Mouse (Mus musculus) spleen, postnatal 4 days (tissue): ENCODE measurements at regions not wholly inside any gene's neighbourhood (a gene's known extent, or its start where the extent isn't known, plus 50 kb on each side); places are given as distances from the start of the nearest gene placed in this dataset.

Experiments used
- DNase-seq, 2 experiments: peaks; one replicate each; pipeline ENCODE4 v3.0.0; 2022; ENCODE audit warnings: low spot score in 2 of 2

- DNase-seq, result no peak
Measured at GRCm38 (mm10) chr8:107642241-107642640, 54.0 kb upstream of the Psmd7 start.

- DNase-seq, result no peak
Measured at GRCm38 (mm10) chr8:107647936-107648335, 59.7 kb upstream of the Psmd7 start.

GRCm38 (mm10) chr8:107650306-107650705 lies 62.0 kb upstream of the Psmd7 start:
- no peak for DNase-seq

GRCm38 (mm10) chr8:107651424-107651823 lies 63.2 kb upstream of the Psmd7 start:
- DNase-seq, result no peak

- DNase-seq, result no peak
Measured at GRCm38 (mm10) chr8:107652226-107652625, 64.0 kb upstream of the Psmd7 start.

DNA sequence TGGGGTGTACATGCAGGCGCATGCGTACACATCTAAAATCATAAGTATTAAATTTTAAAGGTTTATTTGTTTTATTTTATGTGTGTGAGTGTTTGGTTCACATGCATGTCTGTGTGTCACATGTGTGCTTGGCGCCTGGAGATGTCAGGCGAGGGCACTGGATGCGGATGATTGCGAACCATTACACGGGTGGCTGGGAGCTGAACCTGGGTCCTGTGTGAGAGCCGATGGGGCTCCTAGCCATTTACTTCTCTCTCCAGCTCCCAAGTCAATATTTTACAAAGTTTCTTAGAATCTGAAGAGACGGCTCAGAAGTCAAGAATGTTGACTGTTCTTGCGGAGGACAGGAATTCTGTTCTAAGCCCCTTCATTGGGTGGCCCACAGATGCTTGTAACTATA lies 65.4 kb upstream of the Psmd7 start:
- DNase-seq, result no peak

- DNase-seq, result no peak
Measured at GRCm38 (mm10) chr8:107656622-107657021, 68.4 kb upstream of the Psmd7 start.

DNA sequence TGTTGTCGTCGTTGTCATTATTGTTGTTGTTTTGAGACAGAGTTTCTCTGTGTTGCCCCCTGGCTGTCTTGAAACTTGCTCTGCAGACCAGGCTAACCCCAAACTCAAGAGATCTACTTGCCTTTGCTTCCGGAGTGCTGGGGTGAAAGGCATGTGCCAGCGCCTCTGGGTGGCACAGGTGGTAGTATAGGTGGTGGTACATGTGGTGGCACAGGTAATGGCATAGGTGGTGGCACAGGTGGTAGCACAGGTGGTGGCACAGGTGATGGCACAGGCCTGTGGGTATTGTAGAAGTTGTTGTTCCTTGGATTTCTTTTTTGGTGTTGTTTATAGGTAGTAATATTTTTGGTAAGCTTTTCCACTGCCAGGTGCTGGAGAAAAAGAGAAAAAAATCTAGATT lies 69.5 kb upstream of the Psmd7 start:
- DNase-seq, result no peak

- DNase-seq, result no peak
Measured at GRCm38 (mm10) chr8:107658386-107658785, 70.1 kb upstream of the Psmd7 start.

DNA sequence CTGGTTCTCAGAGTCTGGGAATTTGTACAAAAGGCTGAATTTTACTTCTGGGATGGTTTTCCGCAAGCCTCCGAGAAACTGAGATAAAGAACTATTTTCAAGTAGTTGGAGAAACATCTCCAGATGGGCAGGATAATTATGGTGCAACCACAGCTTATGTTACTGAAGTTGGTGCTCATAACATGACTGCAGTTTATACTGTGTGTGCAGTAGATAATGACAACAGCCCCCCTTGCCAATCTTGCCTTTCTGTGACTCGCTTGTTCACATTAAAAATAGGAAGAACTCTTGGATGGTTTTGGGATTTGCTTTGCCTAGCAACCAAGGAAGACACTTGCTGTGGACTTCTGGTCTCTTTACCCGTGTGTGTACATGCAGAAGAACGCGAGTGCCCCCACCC lies 72.4 kb upstream of the Psmd7 start:
- DNase-seq, result no peak

DNA sequence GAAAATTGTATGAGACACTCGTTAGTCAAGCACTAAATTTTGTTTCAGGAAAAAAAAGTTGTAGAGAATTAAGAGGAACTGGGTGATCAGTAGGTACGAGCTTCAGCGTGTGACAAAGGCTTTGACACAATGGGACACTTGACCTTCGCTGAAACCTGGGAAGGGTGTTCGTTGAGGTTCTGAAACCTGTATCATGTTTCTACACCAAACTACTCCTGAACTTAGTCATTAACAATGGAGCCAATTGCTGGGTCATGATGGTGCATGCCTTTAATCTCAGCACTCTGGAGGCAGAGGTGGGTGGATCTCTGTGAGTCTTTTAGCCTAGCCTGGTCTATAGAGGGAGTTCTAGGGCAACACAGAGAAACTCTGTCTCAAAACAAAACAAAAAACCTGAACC lies 81.3 kb upstream of the Psmd7 start:
- no peak for DNase-seq

DNA sequence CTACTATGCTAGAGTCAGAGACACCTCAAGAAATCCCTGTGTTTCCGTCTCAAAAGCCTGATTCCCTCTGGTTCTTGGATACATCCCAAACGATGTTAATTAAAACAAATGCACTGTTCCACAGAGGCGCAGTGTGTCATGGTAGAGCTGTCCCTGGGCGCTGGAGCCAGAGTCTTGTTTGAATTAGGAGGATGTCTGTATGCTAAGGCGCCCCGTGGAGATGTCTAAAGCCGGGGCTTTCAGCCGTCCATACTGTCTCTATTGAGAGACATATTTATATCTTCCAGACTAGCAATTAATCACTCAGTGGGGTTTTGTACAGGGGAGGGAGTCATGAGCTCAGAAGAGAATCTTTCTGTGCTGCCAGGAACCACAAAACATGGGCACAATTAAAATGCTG lies 83.2 kb upstream of the Psmd7 start:
- DNase-seq, result no peak

DNA sequence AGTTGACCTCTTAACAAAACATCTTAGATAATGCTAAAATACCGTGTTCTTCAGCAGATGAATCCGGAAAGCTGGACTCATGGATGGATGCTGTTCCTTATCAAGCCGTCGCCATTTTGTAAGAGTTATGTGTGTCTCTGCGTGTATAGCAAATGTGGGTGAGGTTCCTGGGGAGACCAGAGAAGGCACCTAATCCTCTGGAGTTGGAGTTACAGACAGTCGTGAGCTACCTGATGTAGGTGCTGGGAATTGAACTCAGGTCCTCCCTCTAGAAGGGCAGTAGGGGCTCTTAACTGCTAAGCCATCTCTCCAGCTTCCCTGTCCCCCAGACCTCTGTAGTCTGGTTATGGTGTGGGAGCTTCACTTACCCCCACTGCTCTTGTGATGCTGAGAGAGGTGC lies 84.4 kb upstream of the Psmd7 start:
- DNase-seq, result no peak

GRCm38 (mm10) chr8:107682066-107682465 lies 93.8 kb upstream of the Psmd7 start:
- no peak for DNase-seq

DNA sequence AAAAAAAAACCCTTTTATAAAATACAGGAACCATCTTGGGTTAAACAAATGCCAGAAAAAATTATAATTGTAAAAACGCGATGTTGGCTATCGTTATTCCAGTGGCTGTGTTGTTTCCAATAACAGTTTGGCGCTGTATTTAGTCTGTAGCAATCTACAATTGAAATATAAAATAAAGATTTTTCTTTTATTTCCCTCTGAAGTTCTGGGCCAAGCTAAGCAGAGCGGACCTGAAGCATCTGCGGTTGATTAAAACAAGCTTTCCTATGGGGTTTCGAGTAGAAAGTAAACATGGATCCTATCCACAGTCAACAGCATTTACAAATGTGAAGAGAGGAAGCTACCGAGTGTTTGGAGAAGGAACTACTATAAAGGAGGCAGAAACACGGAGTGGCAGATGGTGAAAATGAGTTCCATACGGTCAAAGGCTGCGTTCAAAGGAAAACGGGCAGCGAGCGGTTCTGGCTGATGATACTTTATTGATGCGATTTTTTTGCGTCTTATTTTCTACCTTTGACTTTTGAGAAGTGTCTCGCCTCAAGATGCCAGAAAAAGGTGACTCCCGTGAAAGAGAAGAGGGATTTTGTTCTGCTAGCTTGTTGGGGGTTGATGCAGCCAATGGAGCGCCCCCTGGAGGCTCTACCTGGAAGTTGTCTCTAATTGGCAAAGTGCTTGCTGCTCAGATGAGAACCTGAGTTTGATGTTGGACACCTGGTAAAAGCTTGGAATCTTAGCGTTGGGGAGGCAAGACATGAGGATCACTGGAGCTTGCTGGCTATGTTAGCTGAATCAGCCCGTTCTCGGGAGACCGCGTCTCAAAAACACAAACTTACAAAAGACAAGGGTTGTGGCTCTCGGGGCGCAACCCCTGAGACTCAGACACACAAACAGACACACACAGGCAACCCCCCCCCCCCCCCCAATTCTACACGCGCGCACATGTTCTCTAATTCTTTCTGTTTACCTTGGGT lies 96.7 kb upstream of the Psmd7 start:
- no peak for DNase-seq

DNA sequence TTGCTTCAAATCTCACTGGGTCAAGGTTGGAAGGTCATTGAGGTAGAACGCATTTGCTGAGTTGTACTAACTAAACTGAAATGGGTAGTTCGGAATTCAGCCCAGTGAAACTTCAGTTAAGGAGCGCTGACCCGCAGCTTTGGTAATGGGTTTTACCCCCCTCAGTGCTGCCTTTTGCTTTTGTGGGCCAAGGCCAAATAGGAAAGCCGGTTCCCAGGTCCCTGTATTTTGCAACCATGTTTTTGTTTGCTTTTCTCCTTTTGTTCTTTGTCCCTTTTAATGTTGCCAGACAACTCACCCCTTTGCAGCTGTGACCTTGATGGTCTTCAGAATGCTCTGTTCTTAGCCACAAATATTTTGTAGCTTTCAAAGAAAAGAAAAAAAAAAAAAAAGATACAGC lies 98.7 kb upstream of the Psmd7 start:
- DNase-seq, result no peak

- no peak for DNase-seq
Measured at GRCm38 (mm10) chr8:107687529-107687928, 99.3 kb upstream of the Psmd7 start.

GRCm38 (mm10) chr8:107689020-107689419 lies 100.8 kb upstream of the Psmd7 start:
- DNase-seq, result no peak

GRCm38 (mm10) chr8:107691251-107691650 lies 103.0 kb upstream of the Psmd7 start:
- no peak for DNase-seq

GRCm38 (mm10) chr8:107696384-107697346 lies 108.4 kb upstream of the Psmd7 start:
- no peak for DNase-seq

- no peak for DNase-seq
Measured at GRCm38 (mm10) chr8:107699307-107699706, 111.0 kb upstream of the Psmd7 start.

GRCm38 (mm10) chr8:107699759-107700158 lies 111.5 kb upstream of the Psmd7 start:
- DNase-seq, result no peak
